Mouse (Mus musculus): Measurements from ENCODE around the gene Prrg2.
A peak's percentile ranks its signal among the peaks of the same experiment; 100 is the strongest.
"Not testable (repeated sequence)": the region's sequence is repeated elsewhere in the genome, so short reads cannot be mapped to it uniquely, and the experiment has no call there.

The Prrg2 gene

DNA sequence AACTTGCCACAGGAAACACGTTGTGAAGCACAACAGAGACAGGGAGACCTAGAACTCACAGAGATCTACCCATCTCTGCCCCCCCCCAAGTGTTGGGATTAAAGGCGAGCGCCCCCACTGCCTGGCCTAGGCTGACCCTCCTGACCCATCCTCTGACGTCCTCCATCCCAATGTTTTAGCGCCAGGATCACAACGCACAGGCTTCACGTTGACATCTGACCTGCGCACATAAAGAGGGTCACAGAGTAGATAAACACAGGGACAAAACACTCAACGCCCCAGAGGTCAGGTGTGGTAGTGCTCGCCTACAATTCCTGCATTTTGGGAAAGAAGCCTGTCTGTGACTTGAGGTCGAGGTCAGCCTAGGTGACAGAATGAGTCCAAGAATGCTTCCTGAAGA lies 25.8 kb downstream of the Prrg2 start:
- DNase-seq (ENCODE audit: extremely low spot score) = no peak

GRCm38 (mm10) chr7:45035631-45036030 lies 26.8 kb downstream of the Prrg2 start:
- no peak for DNase-seq (ENCODE audit: extremely low spot score)

- no peak for DNase-seq (ENCODE audit: extremely low spot score)
These were observed 28.6 kb downstream of the Prrg2 start for GRCm38 (mm10) chr7:45033722-45034359.

GRCm38 (mm10) chr7:45030857-45031256 lies 31.6 kb downstream of the Prrg2 start:
- DNase-seq (ENCODE audit: extremely low spot score) = no peak

DNA sequence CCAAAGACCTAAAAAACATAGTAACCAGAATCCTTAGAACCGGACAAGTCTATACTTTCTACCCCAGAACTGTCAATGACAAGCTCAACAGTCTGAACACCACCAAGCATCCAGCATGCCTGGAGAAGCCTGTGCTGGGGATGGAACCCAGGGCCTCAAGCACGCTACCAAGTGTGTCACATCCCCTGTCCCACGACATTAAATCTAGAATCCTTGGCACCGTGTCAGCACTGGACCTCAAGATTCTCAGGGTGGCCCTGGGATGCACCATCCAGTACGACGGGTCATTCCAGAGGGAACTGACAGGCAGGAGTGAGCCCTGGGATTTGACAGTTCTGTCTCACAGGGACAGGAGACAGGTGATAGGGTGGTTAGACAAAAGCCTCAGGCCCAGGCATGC lies 32.5 kb downstream of the Prrg2 start:
- no peak for DNase-seq (ENCODE audit: extremely low spot score)

- no peak for DNase-seq (ENCODE audit: extremely low spot score)
These were observed 34.1 kb downstream of the Prrg2 start for GRCm38 (mm10) chr7:45028351-45028750.

DNA sequence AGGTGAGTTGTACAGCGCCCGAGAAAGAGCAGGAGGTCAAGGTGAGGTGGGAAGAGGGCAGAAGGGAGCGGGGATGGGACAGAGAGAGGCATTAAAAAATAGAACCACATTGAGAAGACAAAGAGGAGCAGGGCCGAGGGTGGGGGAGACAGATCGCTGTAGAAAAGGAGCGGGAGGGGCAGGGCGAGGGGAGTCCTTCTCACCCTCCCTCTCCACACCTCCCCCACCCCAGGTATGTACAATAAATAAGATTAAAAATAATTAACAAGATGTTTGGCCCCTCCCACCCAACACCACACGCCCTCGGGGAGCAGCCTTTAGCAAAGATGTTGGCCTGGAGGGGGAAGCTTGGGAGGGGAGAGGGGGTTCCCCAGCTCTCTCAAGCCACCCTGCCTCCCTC lies 34.7 kb downstream of the Prrg2 start:
- no peak for DNase-seq (ENCODE audit: extremely low spot score)

- DNase-seq (ENCODE audit: extremely low spot score) = no peak
These were observed 36.2 kb downstream of the Prrg2 start for GRCm38 (mm10) chr7:45026256-45026655.

- DNase-seq (ENCODE audit: extremely low spot score) = no peak
These were observed 36.8 kb downstream of the Prrg2 start for GRCm38 (mm10) chr7:45025601-45026220.

- DNase-seq (ENCODE audit: extremely low spot score) = no peak
These were observed 37.9 kb downstream of the Prrg2 start for GRCm38 (mm10) chr7:45024281-45025248.

GRCm38 (mm10) chr7:45023711-45024110 lies 38.8 kb downstream of the Prrg2 start:
- not testable (repeated sequence) for DNase-seq (ENCODE audit: extremely low spot score)

- DNase-seq (ENCODE audit: extremely low spot score) = no peak
These were observed 42.3 kb downstream of the Prrg2 start for GRCm38 (mm10) chr7:45020225-45020624.

GRCm38 (mm10) chr7:45019031-45019571 lies 43.4 kb downstream of the Prrg2 start:
- peak; percentile 47 for DNase-seq (ENCODE audit: extremely low spot score)

- peak; percentile 92 for DNase-seq (ENCODE audit: extremely low spot score)
These were observed 45.0 kb downstream of the Prrg2 start, which contains the start of gene Rras for GRCm38 (mm10) chr7:45017242-45018061. TSS of gene Rras (plus strand) at chr7:45017961.

DNA sequence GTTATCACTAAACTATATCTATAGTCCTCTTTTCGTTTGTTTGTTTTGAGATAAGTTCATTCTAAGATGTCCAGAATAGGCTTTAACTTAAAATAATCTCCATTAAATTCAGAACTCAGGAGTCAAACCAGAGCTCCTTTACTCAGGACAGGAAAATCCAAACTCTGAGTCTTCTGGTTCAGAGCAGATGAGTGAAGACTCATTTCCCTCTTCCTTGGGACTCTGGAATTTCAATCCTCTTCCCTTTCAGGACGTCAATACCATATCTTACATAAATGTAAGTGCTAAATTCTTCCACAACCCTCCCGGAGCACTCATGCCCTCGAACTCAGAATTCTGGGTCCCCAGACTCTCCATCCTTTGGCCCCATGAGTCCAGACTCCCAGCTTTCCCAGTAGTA lies 45.7 kb downstream of the Prrg2 start:
- DNase-seq (ENCODE audit: extremely low spot score) = no peak

- DNase-seq (ENCODE audit: extremely low spot score) = peak; percentile 100
These were observed 46.4 kb downstream of the Prrg2 start, which contains the start of gene Scaf1 for GRCm38 (mm10) chr7:45015957-45016612. TSS of gene Scaf1 (minus strand) at chr7:45016363.

- DNase-seq (ENCODE audit: extremely low spot score) = no peak
These were observed 47.0 kb downstream of the Prrg2 start for GRCm38 (mm10) chr7:45015344-45015956.

- no peak for DNase-seq (ENCODE audit: extremely low spot score)
These were observed 48.4 kb downstream of the Prrg2 start for GRCm38 (mm10) chr7:45014096-45014451.

DNA sequence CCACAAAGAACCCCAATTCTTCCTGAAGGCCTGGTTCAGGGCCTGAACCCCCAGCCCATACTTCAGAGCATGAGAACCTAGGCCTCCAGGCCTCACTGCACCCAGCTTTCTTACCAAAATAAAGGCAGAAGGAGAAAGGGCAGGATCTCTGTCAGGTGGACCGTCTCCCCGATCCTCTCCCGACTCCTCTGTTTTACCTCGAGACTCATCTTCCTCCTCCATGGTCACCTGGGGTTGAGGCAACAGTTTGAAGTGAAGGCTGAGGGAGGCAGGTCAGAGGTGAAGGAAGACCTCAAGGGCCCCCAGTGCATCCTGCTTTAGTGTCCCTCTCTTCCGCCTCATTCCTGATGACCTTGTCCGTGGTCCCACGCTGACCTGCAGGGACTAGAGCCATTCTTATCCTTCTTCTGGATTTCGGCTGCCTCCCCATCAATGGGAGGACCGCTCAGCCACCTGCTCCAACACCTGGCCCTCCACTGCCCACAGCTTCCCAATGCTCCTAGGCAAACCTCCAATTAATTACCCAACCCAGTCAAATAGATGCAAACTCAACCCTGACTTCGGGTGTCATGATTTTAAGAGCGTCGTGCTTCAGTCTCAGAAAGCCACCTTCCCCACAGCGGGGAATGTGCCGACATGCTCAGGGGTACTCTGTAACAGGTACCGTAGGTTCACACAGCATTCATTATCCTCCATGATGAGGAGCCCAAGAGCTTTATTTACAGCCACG lies 48.9 kb downstream of the Prrg2 start:
- DNase-seq (ENCODE audit: extremely low spot score) = no peak

- DNase-seq (ENCODE audit: extremely low spot score) = no peak
These were observed 49.7 kb downstream of the Prrg2 start for GRCm38 (mm10) chr7:45012824-45013223.
